Mouse (Mus musculus) kidney, adult 8-10 months (tissue): ENCODE measurements around the gene Nalcn.

Experiments used
- DNase-seq, 2 experiments: peaks; one replicate each; pipeline ENCODE4 v3.0.0; 2022

The Nalcn gene

GRCm38 (mm10) chr14:123495544-123495943 lies 131.4 kb downstream of the Nalcn start:
- DNase-seq: no peak

DNA sequence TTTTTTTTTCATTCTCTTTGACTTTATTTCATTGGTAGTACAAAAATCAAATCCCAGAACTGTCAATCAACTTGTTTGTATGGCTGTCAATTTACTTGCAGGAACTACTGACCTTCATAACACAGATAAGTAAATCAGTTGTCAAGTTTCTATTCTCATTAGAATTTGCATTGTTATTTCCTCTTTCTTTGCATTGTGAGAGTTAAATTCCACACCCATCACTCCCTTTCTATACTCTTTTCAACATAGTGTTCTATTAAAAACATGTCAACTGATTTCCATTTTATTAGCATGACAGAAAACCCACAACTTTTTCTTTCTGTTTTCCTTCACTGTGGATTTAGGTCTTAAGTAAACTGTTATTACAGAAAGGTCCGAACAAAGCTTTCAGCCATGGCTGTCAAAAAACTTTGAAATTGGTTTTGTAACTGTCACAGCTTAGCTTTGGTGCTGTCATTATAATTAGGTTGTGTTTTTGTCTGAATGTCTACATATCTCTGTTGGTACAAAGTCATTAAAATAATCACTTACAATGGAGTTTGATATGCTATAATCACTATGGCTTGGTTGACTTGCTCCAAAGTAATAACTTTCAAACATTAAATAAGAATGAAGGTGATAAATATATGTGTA lies 138.3 kb downstream of the Nalcn start:
- DNase-seq: no peak

DNA sequence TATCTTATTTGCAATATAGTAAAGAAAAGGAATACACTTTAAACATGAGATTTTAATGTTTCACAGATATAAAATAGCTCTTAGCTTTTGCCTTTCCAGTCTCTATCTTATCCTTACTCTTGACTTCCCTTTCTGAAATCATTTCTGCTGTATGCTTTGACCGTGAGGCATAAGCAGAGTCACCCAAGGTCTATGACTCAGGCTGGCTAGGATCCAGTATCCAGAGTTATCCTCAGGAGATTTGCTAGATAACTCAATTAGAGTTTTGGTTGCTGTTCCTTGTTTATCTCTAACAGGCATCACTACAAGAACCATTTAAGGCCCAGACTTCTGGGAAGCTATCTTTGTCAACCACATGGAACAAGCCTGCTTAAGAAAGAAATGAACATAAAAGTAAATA lies 164.9 kb downstream of the Nalcn start:
- no peak for DNase-seq

- DNase-seq: no peak
Observed at GRCm38 (mm10) chr14:123446031-123446430, 180.9 kb downstream of the Nalcn start.

- no peak for DNase-seq
Observed at GRCm38 (mm10) chr14:123435542-123435941, 191.4 kb downstream of the Nalcn start.

GRCm38 (mm10) chr14:123376167-123376855 lies 250.6 kb downstream of the Nalcn start:
- DNase-seq: no peak

- no peak for DNase-seq
Observed at GRCm38 (mm10) chr14:123371522-123371921, 255.4 kb downstream of the Nalcn start.

DNA sequence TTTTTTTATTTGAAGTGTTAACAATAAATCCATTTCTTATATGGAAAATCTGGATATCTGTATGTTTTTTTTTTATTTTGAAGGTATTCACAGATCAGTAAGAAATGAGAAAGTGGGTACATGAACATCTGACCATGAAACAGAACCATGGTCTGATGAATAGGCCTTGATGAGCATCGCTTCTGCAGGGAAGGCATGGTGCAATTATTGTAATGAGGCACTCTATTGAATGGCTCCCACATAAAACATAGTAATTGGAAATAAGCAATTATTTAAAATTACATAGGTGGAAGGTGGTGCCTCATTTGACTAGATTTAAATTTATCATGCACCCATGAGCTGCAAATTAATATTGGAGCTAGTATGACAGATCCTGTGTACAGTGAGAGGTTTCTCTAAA lies 267.3 kb downstream of the Nalcn start:
- DNase-seq: no peak

DNA sequence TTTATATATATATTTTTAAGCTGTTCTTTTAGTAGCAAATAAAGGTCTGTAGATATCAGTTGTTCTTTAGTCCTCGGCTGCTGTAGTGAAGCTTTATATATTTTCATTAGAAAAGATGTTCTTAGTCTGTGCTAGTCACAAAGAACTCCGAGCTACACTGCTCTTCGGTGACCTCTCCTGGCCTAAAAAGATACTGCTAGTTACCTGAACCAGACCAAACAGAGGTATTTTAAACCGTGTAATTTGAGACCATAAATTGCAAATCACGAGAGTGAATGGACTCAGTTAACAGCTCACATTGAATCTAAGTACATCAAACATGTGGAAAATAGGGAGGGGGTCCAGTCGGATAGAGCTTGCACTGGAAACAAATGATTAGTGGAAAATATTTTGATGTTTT lies 274.0 kb downstream of the Nalcn start:
- peak; percentile 3 to 32 for DNase-seq

DNA sequence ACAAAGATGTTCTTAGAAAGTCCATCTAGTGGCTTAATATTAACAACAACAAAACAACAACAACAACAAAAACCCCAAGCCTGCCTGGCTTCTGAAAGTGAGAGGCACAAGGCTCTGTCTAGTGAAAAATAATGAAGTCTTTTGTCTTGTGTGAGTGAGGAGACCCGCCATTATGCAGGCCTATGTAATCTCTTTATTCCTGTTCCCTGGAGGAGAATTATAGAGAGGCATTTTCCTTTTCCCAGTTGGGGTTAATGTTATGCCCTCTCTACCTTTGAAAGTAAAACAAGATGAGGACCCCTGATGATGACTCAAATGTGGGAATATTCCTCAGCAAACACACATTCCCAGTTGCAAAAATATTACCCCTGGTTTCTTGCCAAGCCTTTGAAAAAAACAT lies 295.1 kb downstream of the Nalcn start:
- DNase-seq: no peak

GRCm38 (mm10) chr14:123314369-123314768 lies 312.6 kb downstream of the Nalcn start:
- DNase-seq: no peak

DNA sequence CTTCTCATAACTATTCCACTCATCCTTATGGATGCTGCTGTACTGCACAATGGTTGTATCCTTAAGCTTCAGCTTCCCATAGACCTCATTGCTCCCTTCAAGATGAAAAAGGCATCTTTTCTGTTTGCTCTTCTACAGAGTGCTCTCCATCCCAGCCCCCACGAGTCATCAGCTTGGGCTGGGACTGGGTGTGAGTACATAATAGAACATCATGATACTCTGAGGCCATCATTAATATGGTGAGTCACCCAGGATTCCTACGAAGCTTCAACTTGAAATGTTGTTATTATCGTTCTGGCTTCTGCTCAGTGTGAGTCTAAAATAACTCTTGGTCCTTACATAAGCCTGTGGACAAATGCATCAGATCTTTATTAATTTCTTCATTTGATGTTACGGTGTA lies 314.6 kb downstream of the Nalcn start:
- DNase-seq: no peak

DNA sequence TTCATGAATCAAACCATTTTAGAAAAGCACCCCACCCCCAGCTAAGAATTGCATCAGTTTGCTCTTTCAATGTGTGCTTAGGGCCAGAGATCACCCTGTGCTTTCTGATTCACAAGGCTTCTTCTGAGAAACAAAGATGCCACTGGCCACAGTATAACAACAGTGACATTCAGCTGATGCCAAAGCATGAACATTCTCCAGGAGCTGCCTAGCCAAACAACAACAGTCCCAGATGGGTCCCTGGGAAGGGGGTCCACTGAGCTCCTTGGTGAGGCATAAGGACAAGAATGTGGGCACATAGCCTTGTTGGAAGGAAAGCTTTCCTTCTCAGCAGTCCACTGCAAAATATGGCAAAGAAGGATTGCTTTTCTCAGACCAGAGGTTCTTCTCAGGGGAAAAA lies 330.9 kb downstream of the Nalcn start:
- no peak for DNase-seq

- DNase-seq: peak; percentile 19 to 53
Observed at GRCm38 (mm10) chr14:123291118-123292007, 335.6 kb downstream of the Nalcn start.

GRCm38 (mm10) chr14:123282165-123282564 lies 344.8 kb downstream of the Nalcn start:
- no peak for DNase-seq

GRCm38 (mm10) chr14:123272121-123272520 lies 354.8 kb downstream of the Nalcn start:
- DNase-seq: no peak

DNA sequence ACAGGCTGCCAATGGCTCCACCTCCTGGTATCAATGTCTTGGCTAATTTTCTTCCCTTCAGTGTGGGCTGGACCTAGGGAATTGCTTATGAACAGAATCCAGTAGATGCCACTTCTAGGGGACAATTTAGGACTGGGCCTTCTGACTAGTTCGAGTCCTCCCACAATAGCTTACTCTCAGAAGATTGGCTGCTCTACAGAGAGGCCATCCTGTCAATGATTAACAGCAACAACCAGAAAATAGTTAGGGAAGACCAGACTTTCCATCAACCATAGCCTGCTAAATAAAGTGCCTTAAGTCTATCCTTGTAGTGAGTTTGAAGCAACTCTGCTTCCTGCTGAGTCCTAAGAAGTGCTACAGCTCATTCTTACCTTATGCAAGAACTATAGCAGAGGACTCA lies 386.2 kb downstream of the Nalcn start:
- no peak for DNase-seq

GRCm38 (mm10) chr14:123239945-123240344 lies 387.0 kb downstream of the Nalcn start:
- DNase-seq: no peak

GRCm38 (mm10) chr14:123237002-123237401 lies 389.9 kb downstream of the Nalcn start:
- no peak for DNase-seq

DNA sequence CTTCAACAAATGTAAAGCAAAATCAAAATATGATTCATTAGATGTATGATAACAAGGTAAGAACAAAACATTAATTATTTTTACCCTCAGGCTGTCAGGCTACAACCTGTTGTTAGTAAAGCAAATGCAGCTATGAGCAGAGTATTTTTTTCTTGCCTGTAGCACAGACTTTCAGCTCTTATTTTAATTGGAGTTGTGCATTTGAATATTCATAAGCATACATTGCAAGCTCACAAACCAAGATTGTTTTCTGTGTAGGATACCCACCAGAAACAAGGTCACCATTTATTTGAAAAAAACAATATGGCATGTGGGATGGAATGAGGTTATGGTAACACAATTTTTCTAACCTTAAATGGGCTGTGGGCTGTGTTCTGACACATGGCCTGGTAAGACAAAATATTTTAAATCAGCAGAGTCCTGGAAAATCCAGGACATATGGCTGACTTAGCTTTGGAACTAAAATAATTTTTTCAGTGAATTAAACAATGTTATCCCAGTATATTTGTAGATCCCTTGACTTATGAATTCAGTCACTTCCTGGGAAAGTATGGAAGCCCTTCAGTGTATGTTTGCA lies 394.2 kb downstream of the Nalcn start:
- DNase-seq: no peak
